In genomic region chr3:108423844-108424801, GRCm38 (mm10) we compare ENCODE assay signal across 8 mouse cellular contexts. TPM values are rescaled to one million over a fixed set of nuclear protein-coding genes. Genes with fewer than 3 reads are reported as not detected.
DNase-seq lines count a peak whose midpoint lies in the region; ATAC-seq and TF ChIP-seq lines count a peak whose summit lies in the region.

No protein-coding gene starts in this region.

- H3K27ac ChIP-seq in embryonic fibroblast, embryonic 13.5 days (ENCODE audit: insufficient read depth, low read length): 0 out of 2 replicates have a peak overlapping the region, but pooled peaks have one; percentile 23
- H3K27ac ChIP-seq in hindbrain, embryonic 12.5 days: peak overlapping the region; percentile 83
- H3K27ac ChIP-seq in limb, embryonic 10.5 days: 0 out of 2 replicates have a peak overlapping the region, but pooled peaks have one; percentile 12
- peak overlapping the region; percentile 81 for H3K27ac ChIP-seq in midbrain, embryonic 12.5 days (replicated peaks)

- peaks cover 38% of the 10 kb centered on the region for H3K36me3 ChIP-seq in hindbrain, embryonic 12.5 days
- peaks cover 42% of the 10 kb centered on the region for H3K36me3 ChIP-seq in limb, embryonic 10.5 days
- H3K36me3 ChIP-seq in midbrain, embryonic 12.5 days: peaks cover 42% of the 10 kb centered on the region

- no peaks in the 10 kb centered on the region for H3K27me3 ChIP-seq in hindbrain, embryonic 12.5 days
- H3K27me3 ChIP-seq in limb, embryonic 10.5 days (ENCODE audit: low read depth, poor library complexity, severe bottlenecking): peaks cover 5% of the 10 kb centered on the region; the same call in 1 of the 2 replicates
- no peaks in the 10 kb centered on the region for H3K27me3 ChIP-seq in midbrain, embryonic 12.5 days

- peaks cover 12% of the 10 kb centered on the region; the same call in 1 of the 2 replicates for H3K4me1 ChIP-seq in embryonic fibroblast, embryonic 13.5 days (ENCODE audit: control insufficient read depth, insufficient read depth, low read length)
- H3K4me1 ChIP-seq in hindbrain, embryonic 12.5 days: peaks cover 53% of the 10 kb centered on the region
- peaks cover 19% of the 10 kb centered on the region for H3K4me1 ChIP-seq in limb, embryonic 10.5 days
- peaks cover 45% of the 10 kb centered on the region for H3K4me1 ChIP-seq in midbrain, embryonic 12.5 days

- DNase-seq in adrenal gland, adult 2 months: peak; percentile 62
- no peak for DNase-seq in adrenal gland, adult 8-10 months
- no peak for DNase-seq in limb, embryonic 10.5 days (ENCODE audit: low spot score)
- DNase-seq in thymus, postnatal 10 days (ENCODE audit: low spot score in 2 of 2): peak; percentile 34 to 52

- TF ChIP-seq CTCF in embryonic fibroblast, embryonic 13.5 days (IDR thresholded peaks at IDR 0.05; ENCODE audit: borderline replicate concordance, insufficient read depth, low read length): no peak

- H3K4me2 ChIP-seq in hindbrain, embryonic 12.5 days (replicated peaks): peak overlapping the region; percentile 50
- peak overlapping the region; percentile 46 for H3K4me2 ChIP-seq in midbrain, embryonic 12.5 days (replicated peaks)

- H3K9me3 ChIP-seq in hindbrain, embryonic 12.5 days (replicated peaks): no peaks in the 10 kb centered on the region
- H3K9me3 ChIP-seq in limb, embryonic 10.5 days (replicated peaks): no peaks in the 10 kb centered on the region
- H3K9me3 ChIP-seq in midbrain, embryonic 12.5 days: no peaks in the 10 kb centered on the region

- peak; percentile 66 for ATAC-seq in activated CD4-positive, CD25-positive, alpha-beta regulatory T cell, adult 4 months
- peak; percentile 72 for ATAC-seq in hindbrain, embryonic 12.5 days (ENCODE audit: low FRiP score)
- peak; percentile 70 for ATAC-seq in midbrain, embryonic 12.5 days (ENCODE audit: low FRiP score, low read depth)

- no peak overlapping the region for H3K4me3 ChIP-seq in embryonic fibroblast, embryonic 13.5 days (ENCODE audit: insufficient read depth, low read length)
- H3K4me3 ChIP-seq in hindbrain, embryonic 12.5 days: peak overlapping the region; percentile 10
- H3K4me3 ChIP-seq in limb, embryonic 10.5 days: 0 out of 2 replicates have a peak overlapping the region, but pooled peaks have one; percentile 7
- peak overlapping the region; percentile 10; the same call in 1 of the 2 replicates for H3K4me3 ChIP-seq in midbrain, embryonic 12.5 days

- TF ChIP-seq POLR2A in embryonic fibroblast, embryonic 13.5 days (IDR thresholded peaks at IDR 0.05; ENCODE audit: low read depth, low read length): no peak

- peak overlapping the region; percentile 56 for H3K9ac ChIP-seq in hindbrain, embryonic 12.5 days
- H3K9ac ChIP-seq in midbrain, embryonic 12.5 days (replicated peaks): peak overlapping the region; percentile 16

- WGBS in hindbrain, embryonic 12.5 days: 21% methylated on average over 11 of the region's 11 CpGs
- WGBS in limb, embryonic 10.5 days: 26% methylated on average over 11 of the region's 11 CpGs
- WGBS in midbrain, embryonic 12.5 days: 18% methylated on average over 11 of the region's 11 CpGs

RNA-seq across cellular contexts. Expression of gene Celsr2, which starts 8.8 kb away (rescaled TPM):
- total RNA-seq in adrenal gland, adult 2 months (2021): 1 to 10 TPM; 6.1 to 8.3 TPM
- polyA plus RNA-seq in adrenal gland, adult 2 months (2012; rRNA removed): 9.9 and 17.1 TPM in 2 replicates
- total RNA-seq in adrenal gland, adult 8-10 months (2022): 10 to 100 TPM in 2 of 4 experiments, 1 to 10 TPM in 2; 6.5 to 14.6 (median 9.5) TPM
- polyA plus RNA-seq in activated CD4-positive, CD25-positive, alpha-beta regulatory T cell, adult 4 months (2017; shearing (Covaris generic)): under 1 TPM; 0.33 to 0.65 TPM
- 1.8 and 1.9 TPM in 2 replicates for polyA plus RNA-seq in embryonic fibroblast, embryonic 13.5 days (2011; ENCODE audit: insufficient read length, low read depth, missing spikeins)
- 63.3 and 75.2 TPM in 2 replicates for polyA plus RNA-seq in hindbrain, embryonic 12.5 days (2016; fragmentation: Nextera tagmentation; extraction: Ambion mirVana)
- polyA plus RNA-seq in limb, embryonic 10.5 days (2016; fragmentation: Nextera tagmentation; extraction: Ambion mirVana): 4.0 and 4.4 TPM in 2 replicates
- polyA plus RNA-seq in midbrain, embryonic 12.5 days (2016; fragmentation: Nextera tagmentation; extraction: Ambion mirVana): 73.3 and 78.2 TPM in 2 replicates

RNA-seq across cellular contexts. Expression of gene Sars, which starts 20.9 kb away (rescaled TPM):
- 100 to 1,000 TPM; 198 to 212 TPM for total RNA-seq in adrenal gland, adult 2 months (2021)
- 23.8 and 32.6 TPM in 2 replicates for polyA plus RNA-seq in adrenal gland, adult 2 months (2012; rRNA removed)
- 100 to 1,000 TPM; 183 to 191 (median 186) TPM for total RNA-seq in adrenal gland, adult 8-10 months (2022)
- polyA plus RNA-seq in activated CD4-positive, CD25-positive, alpha-beta regulatory T cell, adult 4 months (2017; shearing (Covaris generic)): 100 to 1,000 TPM; 146 to 151 TPM
- polyA plus RNA-seq in embryonic fibroblast, embryonic 13.5 days (2011; ENCODE audit: insufficient read length, low read depth, missing spikeins): 346 and 376 TPM in 2 replicates
- 186 and 188 TPM in 2 replicates for polyA plus RNA-seq in hindbrain, embryonic 12.5 days (2016; fragmentation: Nextera tagmentation; extraction: Ambion mirVana)
- polyA plus RNA-seq in limb, embryonic 10.5 days (2016; fragmentation: Nextera tagmentation; extraction: Ambion mirVana): 117 and 125 TPM in 2 replicates
- 184 and 192 TPM in 2 replicates for polyA plus RNA-seq in midbrain, embryonic 12.5 days (2016; fragmentation: Nextera tagmentation; extraction: Ambion mirVana)

RNA-seq across cellular contexts. Expression of gene Psrc1, which starts 40.5 kb away (rescaled TPM):
- total RNA-seq in adrenal gland, adult 2 months (2021): 1 to 10 TPM in 1 of 2 experiments, under 1 TPM in 1; 0.66 to 1.3 TPM
- 2.6 and 4.0 TPM in 2 replicates for polyA plus RNA-seq in adrenal gland, adult 2 months (2012; rRNA removed)
- 1 to 10 TPM; 1.6 to 4.8 (median 3.0) TPM for total RNA-seq in adrenal gland, adult 8-10 months (2022)
- polyA plus RNA-seq in activated CD4-positive, CD25-positive, alpha-beta regulatory T cell, adult 4 months (2017; shearing (Covaris generic)): 10 to 100 TPM in 1 of 2 experiments, 1 to 10 TPM in 1; 7.8 to 10.3 TPM
- polyA plus RNA-seq in embryonic fibroblast, embryonic 13.5 days (2011; ENCODE audit: insufficient read length, low read depth, missing spikeins): 149 and 152 TPM in 2 replicates
- 39.4 and 41.0 TPM in 2 replicates for polyA plus RNA-seq in hindbrain, embryonic 12.5 days (2016; fragmentation: Nextera tagmentation; extraction: Ambion mirVana)
- 96.6 and 100 TPM in 2 replicates for polyA plus RNA-seq in limb, embryonic 10.5 days (2016; fragmentation: Nextera tagmentation; extraction: Ambion mirVana)
- polyA plus RNA-seq in midbrain, embryonic 12.5 days (2016; fragmentation: Nextera tagmentation; extraction: Ambion mirVana): 60.6 and 61.9 TPM in 2 replicates

RNA-seq across cellular contexts. Expression of gene Mybphl, which starts 59.4 kb away (rescaled TPM):
- not detected for total RNA-seq in adrenal gland, adult 2 months (2021)
- polyA plus RNA-seq in adrenal gland, adult 2 months (2012; rRNA removed): not detected in 2 replicates
- total RNA-seq in adrenal gland, adult 8-10 months (2022): not detected
- not detected for polyA plus RNA-seq in activated CD4-positive, CD25-positive, alpha-beta regulatory T cell, adult 4 months (2017; shearing (Covaris generic))
- not detected in 2 replicates for polyA plus RNA-seq in embryonic fibroblast, embryonic 13.5 days (2011; ENCODE audit: insufficient read length, low read depth, missing spikeins)
- not detected in 2 replicates for polyA plus RNA-seq in hindbrain, embryonic 12.5 days (2016; fragmentation: Nextera tagmentation; extraction: Ambion mirVana)
- polyA plus RNA-seq in limb, embryonic 10.5 days (2016; fragmentation: Nextera tagmentation; extraction: Ambion mirVana): 0.15 TPM in 1 of 2 replicates, not detected in the other
- not detected in 2 replicates for polyA plus RNA-seq in midbrain, embryonic 12.5 days (2016; fragmentation: Nextera tagmentation; extraction: Ambion mirVana)

Comparison
In these comparisons a context has a peak if more than half of its experiments do, and no peak if none do; other contexts are left out.
1. DNase-seq: peak in adrenal gland, adult 2 months (single experiment) and thymus, postnatal 10 days (2 of 2); none in adrenal gland, adult 8-10 months (single experiment) and limb, embryonic 10.5 days (single experiment).
2. H3K27ac ChIP-seq: peak in every context shown above with its lines; median percentile 83 in hindbrain, embryonic 12.5 days; 81 in midbrain, embryonic 12.5 days; 23 in embryonic fibroblast, embryonic 13.5 days; 12 in limb, embryonic 10.5 days.
3. Peak in every context shown above with its lines, with median percentiles within 50 percentile points of each other: ATAC-seq.